Mouse (Mus musculus) retina, adult 2 months (tissue): ENCODE results near the gene Amigo2.

Experiments
- DNase-seq: peaks from one replicate; pipeline ENCODE4 v3.0.0-alpha.2; 2012; ENCODE audit warnings: low read depth, low spot score

Amigo2 gene

DNA sequence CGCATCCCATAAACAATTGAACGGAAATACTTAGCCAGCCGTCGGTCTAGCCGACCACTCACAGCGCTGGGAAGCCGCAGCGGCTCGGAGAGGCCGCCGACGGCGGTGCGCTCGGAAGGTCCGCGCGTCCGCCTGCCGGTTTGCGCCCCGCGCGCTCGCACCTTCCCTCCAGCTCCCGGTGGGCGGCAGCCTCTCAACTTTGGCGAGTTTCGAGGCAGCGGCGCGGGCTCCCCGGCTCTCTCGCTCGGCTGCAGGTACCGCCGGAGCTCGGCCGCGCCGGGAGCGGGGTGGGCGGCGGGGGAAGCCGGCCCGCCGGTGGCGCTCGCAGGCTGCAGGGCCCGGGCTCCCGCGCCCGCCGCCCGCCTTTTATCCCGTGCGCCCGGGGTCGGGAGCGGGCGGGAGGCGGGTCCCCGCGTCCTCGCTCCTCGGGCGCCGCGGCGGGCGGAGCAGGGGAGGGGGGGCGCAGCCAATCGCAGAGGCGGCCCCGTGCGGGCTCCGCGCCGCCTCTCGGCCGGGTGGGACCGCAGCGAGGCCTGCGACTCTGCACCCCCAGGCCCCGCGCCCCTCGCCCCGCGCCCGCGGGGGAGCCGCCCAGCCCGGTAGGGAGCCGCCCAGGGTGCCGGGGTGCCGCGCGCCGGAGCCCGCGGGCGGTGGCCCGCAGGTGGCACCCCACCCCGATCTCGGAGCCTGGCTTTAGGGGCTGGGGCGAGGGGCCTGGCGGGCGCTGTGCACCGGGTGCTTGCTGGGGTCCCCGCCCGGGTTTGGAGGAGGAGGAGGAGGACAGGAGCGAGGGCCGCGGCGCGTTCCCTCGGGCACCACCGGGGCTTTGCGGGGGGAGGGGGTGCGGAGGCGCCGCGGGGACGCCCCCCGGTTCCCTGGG, at the start of gene Amigo2, which contains the start of gene Pced1b:
Gene Amigo2, minus strand, starts transcription at position 377 of the 880 bp plus-strand sequence.
Gene Pced1b, plus strand, starts transcription at position 197 of the 880 bp plus-strand sequence.
- no peak for DNase-seq

GRCm38 (mm10) chr15:97291291-97292050, 44.4 kb upstream of the Amigo2 start:
- no peak for DNase-seq

- no peak for DNase-seq
These were observed 43.3 kb upstream of the Amigo2 start for GRCm38 (mm10) chr15:97290351-97290750.

GRCm38 (mm10) chr15:97289176-97289575, 42.1 kb upstream of the Amigo2 start:
- DNase-seq = no peak

DNA sequence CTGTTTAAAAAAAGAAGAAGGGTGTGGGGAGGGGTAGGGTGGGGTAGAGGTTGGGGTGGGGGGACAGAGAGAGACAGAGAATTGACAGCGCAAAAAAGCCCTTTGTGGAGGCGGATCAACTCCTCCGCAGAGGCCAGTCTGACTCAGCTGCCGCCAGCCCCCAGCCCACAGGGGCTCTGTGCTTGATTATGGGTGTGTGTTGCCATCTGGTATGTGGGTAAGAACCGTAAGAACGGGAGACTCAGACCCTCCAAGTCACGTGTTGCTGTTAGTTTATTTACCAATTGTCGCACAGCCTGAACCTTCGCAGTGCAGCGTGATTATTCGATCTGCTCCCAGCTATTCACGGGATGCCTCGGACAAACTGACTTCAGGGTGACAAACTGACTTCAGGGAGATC, 41.6 kb upstream of the Amigo2 start:
- no peak for DNase-seq

DNA sequence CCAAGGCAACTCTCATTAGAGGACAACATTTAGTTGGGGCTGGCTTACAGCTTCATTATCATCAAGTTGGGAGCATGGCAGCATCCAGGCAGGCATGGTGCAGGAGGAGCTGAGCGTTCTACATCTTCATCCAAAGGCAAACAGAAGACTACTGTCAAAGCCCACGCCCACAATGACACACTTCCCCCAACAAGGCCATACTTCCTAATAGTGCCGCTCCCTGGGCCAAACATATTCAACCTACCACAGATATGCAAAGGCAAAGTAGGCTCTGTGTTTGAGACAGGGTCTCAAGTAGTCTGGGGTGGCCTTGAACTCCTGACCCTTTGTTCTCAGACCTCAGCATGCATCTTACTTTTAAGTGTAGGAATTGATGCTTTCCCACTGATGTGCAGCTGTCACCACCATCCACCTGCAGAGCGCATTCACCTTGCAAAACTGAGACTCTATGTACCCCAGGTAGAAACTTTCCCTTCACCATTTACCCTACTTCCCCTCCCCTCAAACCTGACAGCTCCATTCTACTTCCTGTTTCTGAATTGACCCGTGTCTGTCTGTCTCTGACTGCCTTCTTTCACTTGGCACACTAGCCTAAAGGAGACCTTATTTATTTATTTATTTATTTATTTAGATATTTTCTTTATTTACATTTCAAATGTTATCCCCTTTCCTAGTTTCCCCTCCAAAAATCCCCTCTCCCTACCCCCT, 40.5 kb upstream of the Amigo2 start:
- no peak for DNase-seq

DNA sequence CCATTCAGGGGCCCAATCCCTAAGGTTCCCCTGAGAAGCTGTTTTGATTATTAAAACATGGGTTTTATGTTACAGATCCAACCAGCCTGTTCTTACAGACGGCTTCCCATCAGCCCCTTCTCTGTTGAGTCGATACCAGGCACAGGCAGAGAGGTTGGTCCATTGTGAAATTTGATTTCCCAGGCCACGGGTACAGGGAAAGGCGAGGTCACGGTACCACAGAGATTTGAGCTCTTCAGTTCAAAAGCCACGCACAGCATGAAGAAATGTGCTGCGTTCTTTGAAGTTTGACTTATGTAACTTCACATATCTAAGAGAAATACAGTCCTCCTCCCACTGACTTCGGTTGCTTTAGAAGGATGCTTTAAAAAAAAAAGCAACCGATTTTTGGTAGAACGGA, 39.6 kb upstream of the Amigo2 start:
- DNase-seq = no peak

DNA sequence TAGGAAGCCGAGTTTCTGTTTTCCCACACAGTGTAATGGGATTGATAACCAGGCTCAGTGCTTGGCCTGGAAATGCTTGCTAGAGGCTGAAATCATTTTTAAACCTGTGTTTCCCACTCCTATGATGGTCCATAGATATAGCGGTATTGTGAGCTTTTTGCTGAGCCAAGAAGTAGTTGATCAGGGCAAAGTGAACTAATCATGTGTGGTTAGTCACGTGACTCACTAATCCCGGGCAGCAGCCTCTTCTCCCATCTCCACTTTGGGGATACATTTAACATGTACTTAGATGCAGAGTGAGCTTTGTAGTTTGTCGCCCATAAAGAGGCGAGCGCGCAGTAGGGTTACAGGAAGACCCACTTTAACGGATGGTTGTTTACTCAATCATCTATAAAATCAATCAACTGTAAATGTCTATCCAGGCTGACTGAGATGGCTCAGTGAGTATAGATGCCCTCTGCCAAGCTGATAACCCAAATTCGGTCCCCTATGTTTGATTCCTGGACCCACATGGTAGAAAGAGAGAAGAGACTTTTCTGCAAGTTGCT, 38.7 kb upstream of the Amigo2 start:
- no peak for DNase-seq

DNA sequence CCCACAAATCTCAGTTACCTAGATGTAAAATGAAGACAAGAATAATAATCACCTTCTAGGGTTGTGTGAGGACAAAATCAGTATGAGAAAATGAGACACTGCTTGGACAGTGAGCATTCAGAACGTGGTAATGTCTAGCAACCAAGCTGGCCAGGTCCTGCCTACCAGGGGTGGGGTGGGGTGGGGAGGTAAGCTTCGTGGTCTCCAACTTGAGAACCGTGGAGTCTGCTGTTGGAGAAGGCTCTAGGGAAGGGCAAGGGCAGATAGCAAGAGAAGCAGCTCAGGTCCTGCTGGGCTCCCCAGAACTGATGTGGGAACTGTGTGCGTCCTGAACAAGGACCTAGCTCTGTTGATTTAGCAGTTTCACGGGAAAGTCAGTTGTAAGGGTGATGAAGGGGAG, 37.1 kb upstream of the Amigo2 start:
- DNase-seq = no peak

- DNase-seq = no peak
These were observed 35.4 kb upstream of the Amigo2 start for GRCm38 (mm10) chr15:97282572-97282881.

DNA sequence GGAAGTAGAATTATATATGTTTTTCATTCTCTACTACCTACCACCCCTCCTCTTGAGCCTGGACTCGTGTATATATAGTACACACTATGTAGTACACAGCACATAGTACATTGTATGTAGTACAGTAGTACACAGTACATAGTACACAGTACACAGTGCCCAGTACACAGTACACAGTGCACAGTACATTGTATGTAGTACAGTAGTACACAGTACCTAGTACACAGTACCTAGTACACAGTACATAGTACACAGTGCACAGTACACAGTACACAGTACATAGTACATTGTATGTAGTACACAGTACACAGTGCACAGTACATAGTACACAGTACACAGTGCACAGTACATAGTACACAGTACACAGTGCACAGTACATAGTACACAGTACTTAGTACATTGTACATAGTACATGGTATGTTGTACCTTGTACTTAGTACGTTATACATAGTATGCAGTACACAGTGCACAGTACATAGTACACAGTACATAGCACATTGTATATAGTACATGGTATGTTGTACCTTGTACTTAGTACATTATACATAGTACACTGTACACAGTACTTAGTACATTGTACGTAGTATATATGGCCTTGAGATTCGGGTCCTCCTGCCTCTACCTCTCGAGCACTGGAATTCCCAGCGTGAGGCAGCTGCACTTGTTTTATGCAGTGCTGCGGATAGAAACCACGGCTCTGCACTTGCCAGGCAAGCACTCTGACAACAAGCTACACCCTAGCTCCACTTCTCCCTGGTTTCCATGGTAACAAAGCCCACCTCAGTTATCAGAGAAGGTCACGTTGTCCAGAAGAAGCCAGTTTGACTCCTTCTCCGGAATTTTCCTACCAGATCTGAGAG, 34.9 kb upstream of the Amigo2 start:
- DNase-seq = no peak

GRCm38 (mm10) chr15:97280776-97281175, 33.7 kb upstream of the Amigo2 start:
- DNase-seq = no peak

GRCm38 (mm10) chr15:97280131-97280530, 33.0 kb upstream of the Amigo2 start:
- DNase-seq = no peak

GRCm38 (mm10) chr15:97278340-97278948, 31.4 kb upstream of the Amigo2 start:
- no peak for DNase-seq

DNA sequence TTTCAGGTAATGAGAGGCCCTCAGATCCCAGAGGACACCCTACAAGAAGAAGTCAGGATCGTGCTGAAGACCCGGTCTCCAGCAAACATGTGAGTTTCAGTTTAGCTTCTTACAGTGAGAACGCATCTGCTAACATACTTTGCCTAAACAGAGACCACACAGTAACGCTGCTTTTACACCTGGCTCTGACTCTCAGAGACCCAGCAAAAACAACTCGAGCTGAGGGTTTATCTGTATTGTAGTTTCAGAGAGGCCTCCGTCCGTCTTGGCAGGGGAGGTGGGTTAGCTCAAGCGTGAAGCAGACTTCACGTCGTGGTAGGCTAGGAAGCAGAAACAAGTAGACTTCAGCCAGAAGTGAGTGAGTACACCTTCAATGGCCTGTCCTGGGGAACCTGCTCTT, 30.2 kb upstream of the Amigo2 start:
- no peak for DNase-seq

DNA sequence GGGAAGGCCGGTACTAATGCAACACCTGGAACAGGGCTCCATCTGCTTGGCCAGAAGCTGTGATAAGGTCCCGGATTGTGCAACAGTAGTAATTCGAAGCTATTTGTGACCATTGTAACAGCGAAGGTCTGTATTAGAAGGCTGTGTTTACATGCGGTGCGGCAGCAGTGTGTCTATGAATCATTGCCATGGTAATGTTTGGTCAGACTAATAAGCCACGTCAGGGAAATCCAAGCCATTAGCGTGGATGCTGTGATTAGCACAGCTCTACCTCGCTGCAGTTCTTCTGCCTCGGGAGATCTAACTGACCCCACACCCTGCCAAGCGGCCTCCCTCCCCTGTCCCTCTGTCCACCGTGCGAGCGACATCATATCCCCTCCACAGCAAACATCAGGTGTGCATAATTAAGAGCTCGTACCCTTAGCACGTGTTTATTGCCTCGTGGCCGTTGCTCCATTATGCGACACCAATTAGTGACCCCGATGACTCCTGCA, 29.6 kb upstream of the Amigo2 start:
- DNase-seq = no peak

GRCm38 (mm10) chr15:97275626-97276395, 28.7 kb upstream of the Amigo2 start:
- no peak for DNase-seq

DNA sequence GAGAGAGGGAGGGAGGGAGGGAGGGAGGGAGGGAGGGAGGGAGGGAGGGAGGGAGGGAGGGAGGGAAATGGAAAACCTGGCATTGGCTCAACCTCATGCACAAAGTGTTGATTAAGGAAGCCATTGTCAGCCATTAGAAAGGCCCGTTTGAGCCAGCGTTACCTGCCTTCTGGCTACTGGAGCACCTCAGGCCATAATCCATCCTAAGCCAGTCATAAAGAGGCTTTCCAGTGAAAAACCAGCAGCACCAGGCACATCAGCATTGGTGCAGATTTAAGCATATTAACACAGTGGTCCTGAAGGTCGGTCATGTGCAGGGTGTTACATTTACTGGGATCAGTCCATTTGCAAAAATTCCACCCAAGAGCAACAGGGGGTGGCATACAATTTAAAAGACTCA, 25.7 kb upstream of the Amigo2 start:
- no peak for DNase-seq

- DNase-seq = no peak
These were observed 25.1 kb upstream of the Amigo2 start for GRCm38 (mm10) chr15:97271985-97272697.
